Mouse (Mus musculus) kidney, adult 2 months (tissue): Measurements from ENCODE around the gene Adgre4.

Experiments
- CTCF ChIP-seq: fragments of 200-500 bp; conservative IDR thresholded peaks from 2 replicates; pipeline ENCODE4 v1.5.1; 2011; ENCODE audit warnings: low read depth, mild to moderate bottlenecking, control low read depth, low read length, moderate library complexity, mixed read lengths; ENCODE audit not compliant: insufficient read depth, insufficient read length
- POLR2A ChIP-seq: fragments of 200-500 bp; IDR thresholded peaks from one replicate; pipeline ENCODE4 v1.6.1; 2011; ENCODE audit warnings: low read depth, low read length, control low read depth

DNA sequence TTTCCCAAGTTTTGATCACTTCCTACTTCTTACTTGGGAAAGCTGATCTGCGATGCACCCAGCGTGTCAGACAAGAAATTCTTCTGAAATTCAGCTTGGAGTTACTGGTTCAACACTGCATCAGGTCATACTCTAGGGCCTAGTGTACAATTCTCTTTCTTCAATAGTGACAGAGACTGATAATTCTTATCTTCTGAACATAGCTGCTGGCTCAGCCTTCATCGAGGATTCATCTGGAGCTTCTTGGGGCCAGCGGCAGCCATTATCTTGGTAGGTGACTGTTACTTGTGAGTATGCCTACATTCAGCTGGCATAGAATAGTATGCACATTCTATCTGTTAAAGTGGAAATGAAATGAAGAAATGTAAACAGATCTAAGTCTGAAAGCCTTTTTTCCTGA is 67.1 kb downstream of the Adgre4 start:
- TF ChIP-seq CTCF (no peak), POLR2A (no peak)
